Mouse (Mus musculus): ENCODE measurements around the gene Cdc20. TPM values are rescaled to one million over a fixed set of nuclear protein-coding genes. Genes with fewer than 3 reads are reported as not detected.

The Cdc20 gene
- 1 to 10 TPM in 13 of 26 experiments, under 1 TPM in 4, not detected in 9; 0.42 to 6.6 (median 1.4) TPM for total RNA-seq (2018; cell fraction: chromatin; rRNA removed)
- 1 to 10 TPM in 14 of 26 experiments, under 1 TPM in 12; 0.27 to 5.4 (median 1.3) TPM for total RNA-seq (2018; cell fraction: cytosol; rRNA removed)
- 1 to 10 TPM in 13 of 26 experiments, under 1 TPM in 10, not detected in 3; 0.27 to 3.5 (median 1.2) TPM for total RNA-seq (2018; cell fraction: nucleus; rRNA removed)
- 0.63 to 3.8 TPM (median 2.6 TPM) in 3 replicates for polyA plus RNA-seq (2018)

- WGBS (ENCODE audit: missing documents), result under 1% methylated on average over 62 of the region's 67 CpGs
- Histone ChIP-seq H3K79me2 (ENCODE audit: inconsistent target) (peaks cover 20% of the 10 kb centered on the region), H3K27ac (peak within 1 kb of the TSS; percentile 56), H3K36me3 (ENCODE audit: inconsistent target) (peaks cover 11% of the 10 kb centered on the region), H3K4me3 (ENCODE audit: inconsistent target) (peak within 1 kb of the TSS; percentile 45)
Measured at GRCm38 (mm10) chr4:118436820-118437603, at the start of gene Cdc20. Gene Cdc20 (minus strand): TSS chr4:118437352.

DNA sequence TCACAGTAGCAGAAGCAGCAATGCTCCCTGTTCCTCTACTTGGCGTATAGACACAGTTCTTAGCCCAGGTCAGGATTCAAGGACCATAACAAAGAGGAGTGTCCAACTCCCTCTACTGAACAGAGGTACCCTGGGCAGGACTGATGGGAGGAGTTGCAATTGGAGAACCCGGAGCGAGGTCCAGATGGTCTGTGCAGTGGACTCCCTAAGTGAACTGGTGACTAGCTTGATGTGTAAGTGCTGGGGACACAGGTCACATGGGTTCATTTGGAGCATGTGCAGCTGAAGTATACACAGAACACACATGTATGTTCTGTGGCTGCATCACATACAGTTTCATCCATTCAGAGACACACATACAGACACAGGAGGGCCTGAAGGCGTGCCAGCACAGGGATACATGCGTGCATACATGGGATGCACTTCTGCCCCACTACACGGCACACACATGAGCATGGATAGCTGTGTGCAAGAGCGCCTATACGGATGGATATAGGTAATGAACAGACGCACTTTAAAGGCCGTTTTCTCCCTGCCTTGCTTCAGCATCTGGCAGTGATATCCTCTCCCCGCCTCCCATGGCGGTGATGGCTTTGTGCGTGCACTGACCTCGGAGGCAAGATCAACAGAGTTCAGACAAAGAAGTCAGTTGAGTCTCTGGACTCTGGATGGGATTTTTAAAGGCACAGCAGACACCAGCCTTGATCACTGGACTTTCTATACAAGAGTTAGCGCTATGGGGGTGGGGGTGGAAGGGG is 39.8 kb upstream of the Cdc20 start:
- 93% methylated on average over 15 of the region's 15 CpGs for WGBS (ENCODE audit: missing documents)
- Histone ChIP-seq H3K79me2 (ENCODE audit: inconsistent target) (no peaks in the 10 kb centered on the region), H3K27ac (no peak overlapping the region), H3K4me3 (ENCODE audit: inconsistent target) (no peak overlapping the region), H3K36me3 (ENCODE audit: inconsistent target) (no peaks in the 10 kb centered on the region)

GRCm38 (mm10) chr4:118472687-118473086 is 35.5 kb upstream of the Cdc20 start:
- Histone ChIP-seq H3K79me2 (ENCODE audit: inconsistent target) (no peaks in the 10 kb centered on the region), H3K27ac (no peak overlapping the region), H3K36me3 (ENCODE audit: inconsistent target) (no peaks in the 10 kb centered on the region), H3K4me3 (ENCODE audit: inconsistent target) (no peak overlapping the region)
- 95% methylated on average over 11 of the region's 11 CpGs for WGBS (ENCODE audit: missing documents)

GRCm38 (mm10) chr4:118471281-118471680 is 34.1 kb upstream of the Cdc20 start:
- Histone ChIP-seq H3K27ac (no peak overlapping the region), H3K4me3 (ENCODE audit: inconsistent target) (no peak overlapping the region), H3K36me3 (ENCODE audit: inconsistent target) (no peaks in the 10 kb centered on the region), H3K79me2 (ENCODE audit: inconsistent target) (no peaks in the 10 kb centered on the region)
- WGBS (ENCODE audit: missing documents), result 97% methylated on average over 6 of the region's 6 CpGs

- no peak overlapping the region for H3K27ac ChIP-seq
- WGBS (ENCODE audit: missing documents), result 13% methylated on average over 11 of the region's 11 CpGs
- H3K79me2 ChIP-seq (ENCODE audit: inconsistent target), result no peaks in the 10 kb centered on the region
- no peaks in the 10 kb centered on the region for H3K36me3 ChIP-seq (ENCODE audit: inconsistent target)
- H3K4me3 ChIP-seq (ENCODE audit: inconsistent target), result no peak overlapping the region
Measured at GRCm38 (mm10) chr4:118465697-118466163, 28.6 kb upstream of the Cdc20 start.

- Histone ChIP-seq H3K36me3 (ENCODE audit: inconsistent target) (no peaks in the 10 kb centered on the region), H3K4me3 (ENCODE audit: inconsistent target) (no peak overlapping the region), H3K79me2 (ENCODE audit: inconsistent target) (no peaks in the 10 kb centered on the region), H3K27ac (no peak overlapping the region)
- 94% methylated on average over 3 of the region's 3 CpGs for WGBS (ENCODE audit: missing documents)
Measured at GRCm38 (mm10) chr4:118464956-118465355, 27.8 kb upstream of the Cdc20 start.

- H3K79me2 ChIP-seq (ENCODE audit: inconsistent target), result no peaks in the 10 kb centered on the region
- H3K4me3 ChIP-seq (ENCODE audit: inconsistent target), result no peak within 1 kb of the TSS
- H3K27ac ChIP-seq, result no peak within 1 kb of the TSS
- 28% methylated on average over 9 of the region's 9 CpGs for WGBS (ENCODE audit: missing documents)
- H3K36me3 ChIP-seq (ENCODE audit: inconsistent target), result no peaks in the 10 kb centered on the region
Measured at GRCm38 (mm10) chr4:118457345-118457975, 20.3 kb upstream of the Cdc20 start, which contains the start of gene Mpl. Gene Mpl (minus strand): TSS chr4:118457513.

DNA sequence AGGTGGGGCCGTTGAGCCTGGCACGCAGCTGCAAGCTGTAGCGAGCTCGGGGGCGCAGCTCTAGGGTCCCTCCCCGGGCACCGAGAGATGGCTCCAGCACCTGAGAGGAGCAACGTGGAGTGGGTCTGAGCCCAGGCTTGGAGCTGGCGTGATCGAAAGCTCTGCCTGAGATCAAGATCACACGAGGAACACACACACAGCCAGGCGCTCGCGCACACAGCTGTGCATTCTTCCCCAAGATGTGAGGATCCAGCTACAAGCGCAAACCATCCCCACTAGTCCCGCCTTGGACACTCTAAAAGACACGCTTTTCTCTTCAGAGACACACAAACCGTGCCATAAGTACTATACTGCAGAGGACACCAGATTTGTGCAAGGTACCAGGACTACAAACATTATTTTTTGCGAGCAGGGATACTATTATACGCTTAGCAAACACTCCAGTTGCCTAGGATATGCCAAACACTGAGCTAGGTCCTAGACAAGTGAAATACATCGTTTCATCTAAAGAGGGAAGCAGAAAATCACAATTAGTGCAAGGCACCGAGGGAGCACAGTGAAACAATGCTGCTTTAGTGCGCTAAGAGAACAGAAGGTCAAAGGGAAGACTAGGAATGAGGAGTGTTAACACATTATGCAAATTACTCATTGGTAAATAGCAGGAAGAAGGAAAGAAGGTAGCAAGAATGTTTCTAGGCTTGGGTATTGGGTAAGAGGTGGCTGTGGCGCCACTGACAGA is 9.4 kb upstream of the Cdc20 start:
- no peaks in the 10 kb centered on the region for H3K79me2 ChIP-seq (ENCODE audit: inconsistent target)
- H3K36me3 ChIP-seq (ENCODE audit: inconsistent target), result no peaks in the 10 kb centered on the region
- H3K27ac ChIP-seq, result no peak overlapping the region
- no peak overlapping the region for H3K4me3 ChIP-seq (ENCODE audit: inconsistent target)
- 86% methylated on average over 24 of the region's 24 CpGs for WGBS (ENCODE audit: missing documents)

DNA sequence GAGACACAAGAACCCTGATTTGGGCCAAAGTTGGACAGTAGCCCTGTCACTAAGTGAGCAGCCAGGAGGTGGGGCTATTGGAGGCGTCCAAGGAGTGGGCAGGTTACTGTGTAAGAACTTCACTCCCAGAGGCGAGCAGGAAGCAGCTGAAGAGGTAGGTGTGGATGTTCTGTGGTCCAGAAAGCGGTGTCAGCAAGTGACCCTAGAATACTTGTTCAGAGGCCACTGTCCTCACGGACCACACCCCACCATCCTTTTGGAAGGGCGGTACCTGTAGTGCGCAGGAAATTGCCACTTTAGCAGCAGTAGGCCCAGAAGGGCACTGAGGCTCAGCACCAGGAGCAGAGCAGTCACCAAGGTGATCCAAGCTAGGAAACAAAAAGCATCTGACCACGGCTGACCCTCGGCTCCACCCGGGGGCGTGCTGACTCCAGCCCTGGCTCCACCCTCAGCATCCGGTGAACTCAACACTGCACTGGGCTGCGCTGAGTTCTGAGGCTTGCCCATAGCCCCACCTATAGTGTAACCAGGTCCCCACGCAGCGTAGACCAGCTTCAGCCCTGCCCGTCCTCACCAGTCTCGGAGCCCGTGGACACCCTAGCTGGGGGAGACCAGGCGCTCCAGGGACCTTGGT is 8.7 kb upstream of the Cdc20 start:
- no peaks in the 10 kb centered on the region for H3K36me3 ChIP-seq (ENCODE audit: inconsistent target)
- WGBS (ENCODE audit: missing documents), result 86% methylated on average over 18 of the region's 18 CpGs
- H3K79me2 ChIP-seq (ENCODE audit: inconsistent target), result no peaks in the 10 kb centered on the region
- no peak overlapping the region for H3K27ac ChIP-seq
- H3K4me3 ChIP-seq (ENCODE audit: inconsistent target), result no peak overlapping the region

DNA sequence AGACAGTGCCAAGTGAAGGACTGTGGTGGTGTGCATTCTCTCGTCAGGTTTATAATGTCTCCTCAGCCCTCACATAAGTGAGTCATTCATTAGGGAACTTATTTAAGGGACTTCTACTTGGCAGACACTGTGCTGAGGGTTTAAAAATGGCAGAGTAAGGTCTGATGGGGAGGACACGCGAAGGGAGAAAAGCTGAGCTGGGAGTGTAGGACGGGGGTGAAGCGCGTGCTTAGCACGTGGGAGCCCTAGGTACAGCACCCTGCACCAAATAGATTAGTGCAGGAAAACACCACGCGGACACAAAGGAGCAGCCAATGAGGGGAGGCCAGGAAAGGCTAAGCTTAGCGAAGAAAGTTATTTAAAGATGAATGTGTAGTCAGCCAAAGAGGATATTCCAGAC is 7.9 kb upstream of the Cdc20 start:
- Histone ChIP-seq H3K36me3 (ENCODE audit: inconsistent target) (no peaks in the 10 kb centered on the region), H3K4me3 (ENCODE audit: inconsistent target) (no peak overlapping the region), H3K27ac (no peak overlapping the region), H3K79me2 (ENCODE audit: inconsistent target) (no peaks in the 10 kb centered on the region)
- 92% methylated on average over 10 of the region's 10 CpGs for WGBS (ENCODE audit: missing documents)

DNA sequence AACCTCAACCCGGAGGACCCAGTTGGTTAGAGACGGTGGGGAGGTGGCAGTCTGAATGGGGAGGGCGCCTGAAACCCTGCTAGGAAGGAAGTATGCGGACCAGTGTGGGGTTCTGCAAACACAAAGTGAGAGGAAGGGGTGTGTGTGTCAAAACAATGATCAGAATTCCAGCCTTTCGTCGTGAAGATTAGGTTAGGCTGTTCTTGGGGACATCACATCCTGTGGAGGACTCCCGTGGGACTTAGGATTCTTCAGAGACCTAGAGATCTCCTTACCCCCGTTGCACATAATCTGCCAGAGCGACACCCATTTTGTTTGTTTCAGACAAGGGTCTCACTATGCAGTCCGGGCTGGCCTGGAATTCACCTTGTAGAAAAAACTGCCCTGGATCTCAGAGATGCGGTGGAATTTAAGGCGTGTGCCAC is 689 bp upstream of the Cdc20 start:
- H3K4me3 ChIP-seq (ENCODE audit: inconsistent target), result peak overlapping the region; percentile 45
- 20% methylated on average over 11 of the region's 12 CpGs for WGBS (ENCODE audit: missing documents)
- peak overlapping the region; percentile 56 for H3K27ac ChIP-seq
- peaks cover 20% of the 10 kb centered on the region for H3K79me2 ChIP-seq (ENCODE audit: inconsistent target)
- H3K36me3 ChIP-seq (ENCODE audit: inconsistent target), result peaks cover 2% of the 10 kb centered on the region

- H3K27ac ChIP-seq, result no peak overlapping the region
- no peak overlapping the region for H3K4me3 ChIP-seq (ENCODE audit: inconsistent target)
- H3K36me3 ChIP-seq (ENCODE audit: inconsistent target), result peaks cover 31% of the 10 kb centered on the region
Measured at GRCm38 (mm10) chr4:118432332-118432731, 4.8 kb downstream of the Cdc20 start.

DNA sequence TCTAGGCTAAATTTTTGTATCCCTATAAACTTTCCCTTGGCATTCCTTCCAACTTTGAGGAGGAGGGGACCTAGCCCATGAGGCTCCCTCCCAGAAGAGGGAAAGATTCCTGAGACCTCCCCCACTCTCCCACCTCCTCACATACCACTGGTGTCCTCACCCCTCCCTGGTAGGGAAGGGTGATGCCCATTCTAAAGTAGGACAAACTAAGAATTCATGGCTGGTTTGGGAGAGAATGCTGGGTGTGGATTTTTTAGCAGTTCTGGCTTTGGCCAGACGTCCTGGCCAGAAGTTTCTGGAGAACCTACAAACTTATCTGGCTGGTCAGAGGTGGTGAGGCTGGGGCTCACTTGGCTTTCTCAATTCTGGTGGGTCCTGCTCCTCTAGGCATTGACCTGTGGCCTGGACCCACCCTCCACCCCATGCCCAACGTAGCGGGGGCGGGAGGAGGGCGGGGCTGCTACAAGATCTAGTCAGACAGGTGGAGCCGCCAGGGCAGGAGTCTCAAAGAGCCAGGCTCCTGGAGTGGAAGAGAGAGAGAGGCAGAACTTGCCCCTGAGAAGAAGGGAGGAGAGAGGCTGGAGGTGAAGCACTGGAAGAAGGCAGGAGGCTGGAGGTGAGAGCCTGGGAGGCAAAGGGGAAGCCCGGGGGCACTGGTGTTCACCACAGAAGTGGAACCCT is 7.8 kb downstream of the Cdc20 start:
- 59% methylated on average over 7 of the region's 7 CpGs for WGBS (ENCODE audit: missing documents)
- H3K27ac ChIP-seq, result peak overlapping the region; percentile 90

More at GRCm38 (mm10) chr4:118432332-118432731, 4.8 kb downstream of the Cdc20 start:
- WGBS (ENCODE audit: missing documents), result 94% methylated on average over 8 of the region's 8 CpGs
- H3K79me2 ChIP-seq (ENCODE audit: inconsistent target), result peaks cover 57% of the 10 kb centered on the region

More for the DNA sequence above, 7.8 kb downstream of the Cdc20 start:
- peak overlapping the region; percentile 89 for H3K4me3 ChIP-seq (ENCODE audit: inconsistent target)
- H3K36me3 ChIP-seq (ENCODE audit: inconsistent target), result peaks cover 31% of the 10 kb centered on the region
- peaks cover 37% of the 10 kb centered on the region for H3K79me2 ChIP-seq (ENCODE audit: inconsistent target)

All from macrophage (primary cell).